Comparison of ENCODE assay signal across 25 mouse cellular contexts in genomic region chr2:127749376-127749775, GRCm38 (mm10). TPM values are rescaled to one million over a fixed set of nuclear protein-coding genes. Genes with fewer than 3 reads are reported as not detected.
DNase-seq lines count a peak whose midpoint lies in the region; ATAC-seq and TF ChIP-seq lines count a peak whose summit lies in the region.
"Had no signal": no experiment of that assay in that cellular context is flagged by ENCODE, and none has a peak within 500 bp of the region (broad histone marks: within the 10 kb centered on the region; RNA-seq: fewer than 3 reads in every experiment).

No protein-coding gene starts in this region.

- no peaks in the 10 kb centered on the region for H3K36me3 ChIP-seq in liver, adult 2 months (ENCODE audit: control insufficient read depth, insufficient read depth, low read length)
- no peaks in the 10 kb centered on the region for H3K36me3 ChIP-seq in liver, embryonic 11.5 days (ENCODE audit: control insufficient read depth, insufficient read depth, low read length)
- peaks cover 29% of the 10 kb centered on the region for H3K36me3 ChIP-seq in forebrain, embryonic 10.5 days (replicated peaks)
- H3K36me3 ChIP-seq: forebrain, embryonic 15.5 days; heart, embryonic 12.5 days had no signal

- no peaks in the 10 kb centered on the region for H3K4me1 ChIP-seq in liver, adult 2 months (ENCODE audit: control insufficient read depth, insufficient read depth, low read length)
- H3K4me1 ChIP-seq in liver, embryonic 11.5 days (replicated peaks; ENCODE audit: control insufficient read depth, insufficient read depth, low read length), result no peaks in the 10 kb centered on the region
- H3K4me1 ChIP-seq in forebrain, embryonic 10.5 days, result no peaks in the 10 kb centered on the region
- H3K4me1 ChIP-seq: embryonic facial prominence, embryonic 15.5 days; forebrain, embryonic 15.5 days; heart, embryonic 12.5 days; hindbrain, embryonic 12.5 days had no signal

- TF ChIP-seq POLR2A in liver, adult 2 months (IDR thresholded peaks at IDR 0.05; ENCODE audit: extremely low read depth, insufficient read depth, low read length), result no peak

- H3K4me2 ChIP-seq in liver, embryonic 11.5 days, result no peak overlapping the region
- H3K4me2 ChIP-seq: embryonic facial prominence, embryonic 15.5 days; forebrain, embryonic 15.5 days; heart, embryonic 12.5 days; hindbrain, embryonic 12.5 days had no signal

- no peaks in the 10 kb centered on the region for H3K9me3 ChIP-seq in liver, embryonic 11.5 days (ENCODE audit: control insufficient read depth, low read length)
- H3K9me3 ChIP-seq in forebrain, embryonic 10.5 days, result no peaks in the 10 kb centered on the region
- H3K9me3 ChIP-seq: embryonic facial prominence, embryonic 15.5 days; forebrain, embryonic 15.5 days; heart, embryonic 12.5 days; hindbrain, embryonic 12.5 days had no signal

- 16% methylated on average over 1 of the region's 1 CpGs for WGBS in liver, adult 2 months
- 48% methylated on average over 1 of the region's 1 CpGs for WGBS in liver, embryonic 11.5 days
- 79% methylated on average over 1 of the region's 1 CpGs for WGBS in forebrain, embryonic 10.5 days

- no peak overlapping the region for H3K9ac ChIP-seq in liver, adult 2 months (ENCODE audit: low read depth, low read length)
- no peak overlapping the region for H3K9ac ChIP-seq in liver, embryonic 11.5 days (ENCODE audit: low read depth, low read length)
- H3K9ac ChIP-seq: embryonic facial prominence, embryonic 15.5 days; forebrain, embryonic 15.5 days; heart, embryonic 12.5 days; hindbrain, embryonic 12.5 days had no signal

- no peaks in the 10 kb centered on the region for H3K79me2 ChIP-seq in liver, adult 2 months (ENCODE audit: control insufficient read depth, insufficient read depth, low read length)

- no peak overlapping the region for H3K4me3 ChIP-seq in liver, adult 2 months (ENCODE audit: insufficient read depth, low read depth, low read length)
- no peak overlapping the region for H3K4me3 ChIP-seq in liver, embryonic 11.5 days (ENCODE audit: low read depth, low read length)
- no peak overlapping the region for H3K4me3 ChIP-seq in forebrain, embryonic 10.5 days
- H3K4me3 ChIP-seq: embryonic facial prominence, embryonic 15.5 days; erythroblast, embryonic 14.5 days; forebrain, embryonic 15.5 days; heart, embryonic 12.5 days; hindbrain, embryonic 12.5 days had no signal

- TF ChIP-seq CTCF in liver, adult 2 months (IDR thresholded peaks at IDR 0.05; ENCODE audit: low read depth, low read length), result no peak

- ATAC-seq in liver, embryonic 11.5 days (replicated peaks; ENCODE audit: low FRiP score), result no peak
- ATAC-seq: activated CD4-positive, CD25-positive, alpha-beta regulatory T cell, adult 4 months; forebrain, embryonic 15.5 days; hindbrain, embryonic 16.5 days; inflammation-experienced regulatory T-cells, adult 6 months; intestine, postnatal 0 days; Patski had no signal

- no peaks in the 10 kb centered on the region for H3K27me3 ChIP-seq in liver, adult 2 months (ENCODE audit: control insufficient read depth, insufficient read depth, low read length)
- no peaks in the 10 kb centered on the region for H3K27me3 ChIP-seq in liver, embryonic 11.5 days (replicated peaks; ENCODE audit: control insufficient read depth, insufficient read depth, low read length)
- no peaks in the 10 kb centered on the region for H3K27me3 ChIP-seq in forebrain, embryonic 10.5 days (ENCODE audit: poor library complexity, severe bottlenecking)
- H3K27me3 ChIP-seq: embryonic facial prominence, embryonic 15.5 days; forebrain, embryonic 15.5 days; heart, embryonic 12.5 days; hindbrain, embryonic 12.5 days; Patski had no signal

- no peak overlapping the region for H3K27ac ChIP-seq in liver, adult 2 months (replicated peaks; ENCODE audit: insufficient read depth, low read depth, low read length)
- H3K27ac ChIP-seq in liver, embryonic 11.5 days (ENCODE audit: low read depth, low read length), result no peak overlapping the region
- H3K27ac ChIP-seq in forebrain, embryonic 10.5 days, result no peak overlapping the region
- H3K27ac ChIP-seq: embryonic facial prominence, embryonic 15.5 days; forebrain, embryonic 15.5 days; hindbrain, embryonic 12.5 days had no signal

- DNase-seq in adrenal gland, postnatal 14 days, result peak; percentile 28
- DNase-seq in adrenal gland, postnatal 10 days, result no peak
- peak; percentile 35 for DNase-seq in liver, adult 2 months (ENCODE audit: extremely low read depth, low read depth, low spot score)
- DNase-seq in liver, embryonic 11.5 days (ENCODE audit: low spot score), result no peak
- peak; percentile 75 for DNase-seq in adipocyte (ENCODE audit: low spot score)
- DNase-seq in forebrain, embryonic 10.5 days (ENCODE audit: extremely low spot score, low spot score), result no peak
- no peak for DNase-seq in kidney, adult 18-20 months
- DNase-seq: cerebellum, adult 11 months; cerebellum, adult 8-10 months; cerebellum, postnatal 14 days; embryo, embryonic 11 days; heart, postnatal 36 days had no signal

RNA-seq across cellular contexts. Expression of gene Mall, which starts 19.6 kb away (rescaled TPM):
- 2.2 and 2.5 TPM in 2 replicates for total RNA-seq in adrenal gland, postnatal 14 days (2021)
- total RNA-seq in adrenal gland, postnatal 10 days (2021), result 1 to 10 TPM; 5.1 to 6.0 TPM
- total RNA-seq in liver, adult 2 months (2014; rRNA removed), result not detected in 2 replicates
- 0.06 and 0.17 TPM in 2 replicates for polyA plus RNA-seq in liver, adult 2 months (2012; rRNA removed)
- 0.17 and 0.22 TPM in 2 replicates for polyA plus RNA-seq in liver, embryonic 11.5 days (2014; fragmentation: Nextera tagmentation; extraction: Ambion mirVana)
- polyA plus RNA-seq in forebrain, embryonic 10.5 days (2016; fragmentation: Nextera tagmentation; extraction: Ambion mirVana), result 0.34 and 0.36 TPM in 2 replicates
- total RNA-seq: common myeloid progenitor, adult 5-6 weeks; MEL had no signal
- polyA plus RNA-seq: activated CD4-positive, CD25-positive, alpha-beta regulatory T cell, adult 4 months; C2C12; erythroblast, embryonic 14.5 days; inflammation-experienced regulatory T-cells, adult 6 months had no signal

RNA-seq across cellular contexts. Expression of gene Nphp1, which starts 39.3 kb away (rescaled TPM):
- 18.7 and 20.9 TPM in 2 replicates for total RNA-seq in adrenal gland, postnatal 14 days (2021)
- total RNA-seq in adrenal gland, postnatal 10 days (2021), result 10 to 100 TPM; 20.7 to 22.8 TPM
- 4.7 and 5.8 TPM in 2 replicates for total RNA-seq in liver, adult 2 months (2014; rRNA removed)
- polyA plus RNA-seq in liver, adult 2 months (2012; rRNA removed), result 1.6 and 2.1 TPM in 2 replicates
- 12.5 and 12.8 TPM in 2 replicates for polyA plus RNA-seq in liver, embryonic 11.5 days (2014; fragmentation: Nextera tagmentation; extraction: Ambion mirVana)
- 45.8 and 48.6 TPM in 2 replicates for polyA plus RNA-seq in forebrain, embryonic 10.5 days (2016; fragmentation: Nextera tagmentation; extraction: Ambion mirVana)

RNA-seq across cellular contexts. Expression of gene Mtln, which starts 42.9 kb away (rescaled TPM):
- 68.9 and 70.2 TPM in 2 replicates for total RNA-seq in adrenal gland, postnatal 14 days (2021)
- 10 to 100 TPM; 62.8 to 68.3 TPM for total RNA-seq in adrenal gland, postnatal 10 days (2021)
- total RNA-seq in liver, adult 2 months (2014; rRNA removed), result 36.0 and 47.6 TPM in 2 replicates
- polyA plus RNA-seq in liver, adult 2 months (2012; rRNA removed), result 29.9 and 30.7 TPM in 2 replicates
- polyA plus RNA-seq in liver, embryonic 11.5 days (2014; fragmentation: Nextera tagmentation; extraction: Ambion mirVana), result 40.6 and 45.2 TPM in 2 replicates
- 26.0 and 30.5 TPM in 2 replicates for polyA plus RNA-seq in forebrain, embryonic 10.5 days (2016; fragmentation: Nextera tagmentation; extraction: Ambion mirVana)

Comparison
In these comparisons a context has a peak if more than half of its experiments do, and no peak if none do; other contexts are left out.
1. DNase-seq: peak in adrenal gland, postnatal 14 days (single experiment), liver, adult 2 months (single experiment) and adipocyte (single experiment); none in adrenal gland, postnatal 10 days (single experiment), liver, embryonic 11.5 days (single experiment), forebrain, embryonic 10.5 days (single experiment) and kidney, adult 18-20 months (single experiment).